8 mouse cellular contexts compared by ENCODE assay signal in the genomic region with DNA sequence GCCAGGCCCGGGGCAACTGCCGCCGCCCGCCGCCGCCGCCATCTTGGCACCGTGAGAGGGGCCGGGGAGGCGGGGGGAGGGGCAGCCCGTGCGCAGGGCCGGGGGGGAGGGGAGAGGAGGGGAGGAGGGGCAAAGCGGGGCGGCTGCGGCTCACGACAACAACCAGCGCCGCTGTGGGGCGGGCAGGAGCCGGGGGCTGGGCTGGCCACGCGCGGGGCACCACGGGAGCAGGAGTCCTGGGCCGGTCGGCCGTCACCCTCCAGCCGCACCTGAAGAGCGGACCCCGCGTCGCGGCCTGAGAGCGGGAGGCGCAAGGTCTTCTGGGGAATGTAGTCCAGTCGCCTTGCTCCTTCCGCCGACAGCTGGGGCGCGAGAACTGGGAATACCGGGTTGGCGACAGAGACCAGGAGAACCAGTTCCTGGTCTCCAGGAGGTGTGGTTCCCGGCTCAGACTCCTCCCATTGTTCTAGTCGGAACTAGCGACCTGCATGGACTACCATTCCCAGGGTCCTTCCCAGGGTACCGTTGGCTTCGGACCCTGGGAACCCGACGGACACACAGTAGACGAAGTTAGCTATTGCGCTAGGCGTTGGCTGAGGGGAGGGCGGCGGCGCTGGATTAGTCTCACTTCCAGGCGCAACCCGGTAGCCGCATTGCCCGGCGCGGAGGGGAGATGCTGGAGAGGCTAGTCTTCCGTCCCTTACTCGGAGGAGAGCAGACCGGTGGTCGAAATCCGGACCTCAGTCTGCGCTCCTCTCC. TPM values are rescaled to one million over a fixed set of nuclear protein-coding genes. Genes with fewer than 3 reads are reported as not detected.
A peak's percentile ranks its signal among the peaks of the same experiment; 100 is the strongest.
DNase-seq lines count a peak whose midpoint lies in the region; ATAC-seq and TF ChIP-seq lines count a peak whose summit lies in the region.

A gene (minus strand): TSS at position 51 of the 759 bp plus-strand sequence.

- ATAC-seq in forebrain, embryonic 11.5 days (replicated peaks; ENCODE audit: low FRiP score), result peak; percentile 95
- peak; percentile 95 for ATAC-seq in heart, embryonic 16.5 days (replicated peaks; ENCODE audit: extremely low read depth, insufficient read depth, low FRiP score)
- ATAC-seq in liver, embryonic 15.5 days (ENCODE audit: insufficient read depth), result peak; percentile 94
- ATAC-seq in neural tube, embryonic 12.5 days (ENCODE audit: low FRiP score, low read depth), result peak; percentile 96

- peak within 1 kb of the TSS; percentile 93 for H3K4me2 ChIP-seq in CH12.LX (ENCODE audit: insufficient read depth, low read depth, poor library complexity, severe bottlenecking)
- peak within 1 kb of the TSS; percentile 93 for H3K4me2 ChIP-seq in forebrain, embryonic 11.5 days (ENCODE audit: low read depth, low read length, severe bottlenecking)
- peak within 1 kb of the TSS; percentile 98 for H3K4me2 ChIP-seq in heart, embryonic 16.5 days (ENCODE audit: low read depth, low read length)
- H3K4me2 ChIP-seq in liver, embryonic 15.5 days, result peak within 1 kb of the TSS; percentile 92
- H3K4me2 ChIP-seq in neural tube, embryonic 12.5 days (replicated peaks), result peak within 1 kb of the TSS; percentile 75

- peak within 1 kb of the TSS; percentile 100 for H3K27ac ChIP-seq in CH12.LX (ENCODE audit: insufficient read depth, low read depth)
- peak within 1 kb of the TSS; percentile 85 for H3K27ac ChIP-seq in forebrain, embryonic 11.5 days (ENCODE audit: low read depth, low read length)
- H3K27ac ChIP-seq in heart, embryonic 16.5 days (ENCODE audit: low read length), result peak within 1 kb of the TSS; percentile 80
- peak within 1 kb of the TSS; percentile 93 for H3K27ac ChIP-seq in liver, embryonic 15.5 days (replicated peaks)
- H3K27ac ChIP-seq in neural tube, embryonic 12.5 days, result peak within 1 kb of the TSS; percentile 82

- no peaks in the 10 kb centered on the region for H3K27me3 ChIP-seq in CH12.LX (replicated peaks)
- H3K27me3 ChIP-seq in forebrain, embryonic 11.5 days (ENCODE audit: control insufficient read depth, insufficient read depth, low read length), result no peaks in the 10 kb centered on the region
- no peaks in the 10 kb centered on the region for H3K27me3 ChIP-seq in heart, embryonic 16.5 days (ENCODE audit: control insufficient read depth, insufficient read depth, low read length)
- H3K27me3 ChIP-seq in liver, embryonic 15.5 days, result peaks cover 3% of the 10 kb centered on the region; the same call in 1 of the 2 replicates
- H3K27me3 ChIP-seq in neural tube, embryonic 12.5 days (replicated peaks), result no peaks in the 10 kb centered on the region

- H3K79me2 ChIP-seq in CH12.LX (replicated peaks; ENCODE audit: control insufficient read depth, extremely low read depth, insufficient read depth, poor library complexity, severe bottlenecking), result peaks cover 58% of the 10 kb centered on the region

- H3K4me1 ChIP-seq in CH12.LX (ENCODE audit: control insufficient read depth in 1 of 2, insufficient read depth in 2 of 2), result peaks cover 7 to 32% of the 10 kb centered on the region in 2 experiments; a peak in 3 of 4 replicates
- peaks cover 8% of the 10 kb centered on the region for H3K4me1 ChIP-seq in forebrain, embryonic 11.5 days (replicated peaks; ENCODE audit: control insufficient read depth, insufficient read depth, low read length)
- peaks cover 17% of the 10 kb centered on the region for H3K4me1 ChIP-seq in heart, embryonic 16.5 days (ENCODE audit: control insufficient read depth, insufficient read depth, low read length)
- peaks cover 54% of the 10 kb centered on the region for H3K4me1 ChIP-seq in liver, embryonic 15.5 days (replicated peaks)
- H3K4me1 ChIP-seq in neural tube, embryonic 12.5 days, result peaks cover 19% of the 10 kb centered on the region

- DNase-seq in CH12.LX (ENCODE audit: extremely low read depth), result peak; percentile 92
- DNase-seq in c-Kit-positive CD71-positive TER-119-negative erythroid progenitor cells, embryonic 14.5 days (ENCODE audit: low read depth), result peak; percentile 90
- peak; percentile 99 for DNase-seq in forebrain, embryonic 11.5 days (ENCODE audit: low spot score)
- peak; percentile 96 to 99 for DNase-seq in kidney, postnatal 36 days
- peak; percentile 97 for DNase-seq in telencephalon, adult 2 months (ENCODE audit: low read depth, low spot score)

- TF ChIP-seq CTCF in CH12.LX (conservative IDR thresholded peaks at IDR 0.05 in 1 of 2, IDR thresholded peaks at IDR 0.05 in 1 of 2; ENCODE audit: low read depth in 2 of 2, low read length in 2 of 2), result peak in 1 of 2 experiments; percentile 9; a peak in 1 of 4 replicates

- TF ChIP-seq RAD21 in CH12.LX (IDR thresholded peaks at IDR 0.05; ENCODE audit: low read depth, low read length), result no peak

- TF ChIP-seq EP300 in CH12.LX (IDR thresholded peaks at IDR 0.05; ENCODE audit: low read length), result no peak

- dilution Hi-C loops in CH12.LX (cut with MboI; ENCODE audit: extremely low pct_ligation_motif_present, extremely low pct_unique_long_range_greater_than_20kb, low sequenced_read_pairs), result no loop called here

- peak; percentile 55 for TF ChIP-seq POLR2A in CH12.LX (IDR thresholded peaks at IDR 0.05; ENCODE audit: low read depth, low read length)

- in situ Hi-C loops in CH12.LX (cut with MboI; ENCODE audit: low pct_ligation_motif_present, low pct_unique_long_range_greater_than_20kb, low sequenced_read_pairs), result no loop called here

- H3K9me3 ChIP-seq in CH12.LX (replicated peaks; ENCODE audit: low read length), result no peaks in the 10 kb centered on the region
- no peaks in the 10 kb centered on the region for H3K9me3 ChIP-seq in forebrain, embryonic 11.5 days (ENCODE audit: control insufficient read depth, low read length)
- H3K9me3 ChIP-seq in heart, embryonic 16.5 days (replicated peaks; ENCODE audit: control insufficient read depth, low read length), result no peaks in the 10 kb centered on the region
- no peaks in the 10 kb centered on the region for H3K9me3 ChIP-seq in liver, embryonic 15.5 days (replicated peaks)
- H3K9me3 ChIP-seq in neural tube, embryonic 12.5 days, result no peaks in the 10 kb centered on the region

- peak within 1 kb of the TSS; percentile 92 for H3K9ac ChIP-seq in CH12.LX (ENCODE audit: insufficient read depth, low read depth)
- peak within 1 kb of the TSS; percentile 99 for H3K9ac ChIP-seq in forebrain, embryonic 11.5 days (ENCODE audit: low read length)
- H3K9ac ChIP-seq in heart, embryonic 16.5 days (ENCODE audit: low read length), result peak within 1 kb of the TSS; percentile 88
- peak within 1 kb of the TSS; percentile 99 for H3K9ac ChIP-seq in liver, embryonic 15.5 days
- peak within 1 kb of the TSS; percentile 99 for H3K9ac ChIP-seq in neural tube, embryonic 12.5 days

- under 1% methylated on average over 48 of the region's 68 CpGs for WGBS in forebrain, embryonic 11.5 days
- WGBS in heart, embryonic 16.5 days, result under 1% methylated on average over 54 of the region's 68 CpGs
- under 1% methylated on average over 67 of the region's 68 CpGs for WGBS in liver, embryonic 15.5 days (ENCODE audit: insufficient replicate concordance)
- under 1% methylated on average over 61 of the region's 68 CpGs for WGBS in neural tube, embryonic 12.5 days

- H3K4me3 ChIP-seq in CH12.LX (replicated peaks in 1 of 3; ENCODE audit: low read depth in 2 of 3, low read length in 2 of 3, poor library complexity in 1 of 3), result peak within 1 kb of the TSS; percentile 93 to 94 (median 94)
- peak within 1 kb of the TSS; percentile 96 for H3K4me3 ChIP-seq in forebrain, embryonic 11.5 days (ENCODE audit: low read depth, low read length)
- H3K4me3 ChIP-seq in heart, embryonic 16.5 days (ENCODE audit: low read length), result peak within 1 kb of the TSS; percentile 71
- H3K4me3 ChIP-seq in liver, embryonic 15.5 days (replicated peaks), result peak within 1 kb of the TSS; percentile 96
- peak within 1 kb of the TSS; percentile 95 for H3K4me3 ChIP-seq in neural tube, embryonic 12.5 days

- H3K36me3 ChIP-seq in CH12.LX (replicated peaks in 1 of 2; ENCODE audit: control insufficient read depth in 1 of 2, insufficient read depth in 1 of 2, low read length in 1 of 2), result peaks cover 32 to 48% of the 10 kb centered on the region in 2 experiments
- H3K36me3 ChIP-seq in forebrain, embryonic 11.5 days (ENCODE audit: control insufficient read depth, insufficient read depth, low read length), result peaks cover 9% of the 10 kb centered on the region; the same call in 1 of the 2 replicates
- H3K36me3 ChIP-seq in heart, embryonic 16.5 days (ENCODE audit: control insufficient read depth, insufficient read depth), result peaks cover 22% of the 10 kb centered on the region
- H3K36me3 ChIP-seq in liver, embryonic 15.5 days (replicated peaks), result peaks cover 31% of the 10 kb centered on the region
- peaks cover 30% of the 10 kb centered on the region for H3K36me3 ChIP-seq in neural tube, embryonic 12.5 days

TF ChIP-seq in CH12.LX, 34 proteins besides CTCF, POLR2A, EP300 and RAD21 (continues in another document):
- TF ChIP-seq RCOR1 (conservative IDR thresholded peaks at IDR 0.05; ENCODE audit: low read depth, low read length), result no peak
- no peak for TF ChIP-seq ZNF384 (IDR thresholded peaks at IDR 0.05; ENCODE audit: low read depth, low read length)
- peak; percentile 93 for TF ChIP-seq HCFC1 (IDR thresholded peaks at IDR 0.05; ENCODE audit: low read depth, low read length)
- no peak for TF ChIP-seq ZC3H11A (IDR thresholded peaks at IDR 0.05; ENCODE audit: low read depth, low read length)
- TF ChIP-seq BHLHE40 (IDR thresholded peaks at IDR 0.05; ENCODE audit: low read depth, low read length), result peak; percentile 41; the same call in 1 of the 2 replicates
- TF ChIP-seq KAT2A (IDR thresholded peaks at IDR 0.05; ENCODE audit: insufficient replicate concordance, low read length), result peak; percentile 87; the same call in 1 of the 2 replicates
- no peak for TF ChIP-seq CHD1 (IDR thresholded peaks at IDR 0.05; ENCODE audit: low read depth, low read length)
- peak; percentile 87 for TF ChIP-seq ELF1 (IDR thresholded peaks at IDR 0.05; ENCODE audit: low read depth, low read length)
- TF ChIP-seq CHD2 (IDR thresholded peaks at IDR 0.05; ENCODE audit: low read length), result peak; percentile 94
- no peak; the same call in 1 of the 2 replicates for TF ChIP-seq ETS1 (conservative IDR thresholded peaks at IDR 0.05; ENCODE audit: low read depth, low read length)
- TF ChIP-seq PAX5 (IDR thresholded peaks at IDR 0.05; ENCODE audit: low read length), result no peak
- no peak for TF ChIP-seq E2F4 (IDR thresholded peaks at IDR 0.05; ENCODE audit: insufficient replicate concordance, low read depth, low read length)
- no peak for TF ChIP-seq MYC (IDR thresholded peaks at IDR 0.05; ENCODE audit: low read depth, low read length)
- peak; percentile 60 for TF ChIP-seq NRF1 (IDR thresholded peaks at IDR 0.05; ENCODE audit: low read depth, low read length)

RNA-seq across cellular contexts. Expression of the gene that starts here (rescaled TPM):
- total RNA-seq in CH12.LX (2012; rRNA removed), result 17.2 and 18.3 TPM in 2 replicates
- total RNA-seq in CH12.LX (2014; rRNA removed), result 4.8 and 8.4 TPM in 2 replicates
- polyA plus RNA-seq in CH12.LX (2012; ENCODE audit: insufficient read length, low read depth), result 31.0 and 32.8 TPM in 2 replicates
- 14.3 TPM in 2 replicates for polyA plus RNA-seq in forebrain, embryonic 11.5 days (2014; fragmentation: Nextera tagmentation; extraction: Ambion mirVana)
- 4.2 TPM in 2 replicates for polyA plus RNA-seq in heart, embryonic 16.5 days (2015; fragmentation: Nextera tagmentation; extraction: Ambion mirVana)
- 2.4 and 2.9 TPM in 2 replicates for polyA plus RNA-seq in liver, embryonic 15.5 days (2015; fragmentation: Nextera tagmentation; extraction: Ambion mirVana)
- 12.2 and 13.7 TPM in 2 replicates for polyA plus RNA-seq in neural tube, embryonic 12.5 days (2016; fragmentation: Nextera tagmentation; extraction: Ambion mirVana)

Comparison
In these comparisons a context has a peak if more than half of its experiments do, and no peak if none do; other contexts are left out.
1. Peak in every context shown above with its lines: DNase-seq, ATAC-seq, H3K4me3 ChIP-seq and H3K27ac ChIP-seq.